In the genomic region with DNA sequence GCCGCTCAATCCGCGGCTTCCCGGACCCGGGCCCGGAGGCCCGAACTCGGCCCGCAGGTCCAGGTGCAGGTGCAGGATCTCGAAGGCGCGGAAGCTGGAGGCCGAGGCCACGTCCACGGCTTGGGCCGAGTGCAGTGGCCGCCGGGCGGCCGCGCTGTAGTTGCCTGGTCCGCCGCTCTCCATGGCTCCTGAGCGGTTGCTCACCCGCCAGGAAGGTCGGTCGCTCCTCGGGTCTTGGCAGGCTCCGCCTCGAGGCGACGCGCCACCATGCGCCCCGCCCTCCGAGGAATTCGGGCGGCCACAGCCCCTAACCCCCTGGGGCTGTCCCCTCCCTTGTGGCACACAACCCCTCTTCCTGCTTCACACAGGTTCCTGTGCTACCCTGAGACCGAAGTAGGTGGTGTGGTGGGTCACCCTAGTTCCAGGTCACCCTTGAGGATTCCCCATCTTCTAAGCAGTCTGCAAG, we compare ENCODE assay signal across 8 mouse cellular contexts. TPM values are rescaled to one million over a fixed set of nuclear protein-coding genes. Genes with fewer than 3 reads are reported as not detected.
A peak's percentile ranks its signal among the peaks of the same experiment; 100 is the strongest.
DNase-seq lines count a peak whose midpoint lies in the region; ATAC-seq and TF ChIP-seq lines count a peak whose summit lies in the region.

A gene (minus strand): TSS at position 259 of the 466 bp plus-strand sequence.

- H3K36me3 ChIP-seq in CH12.LX (replicated peaks in 1 of 2; ENCODE audit: control insufficient read depth in 1 of 2, insufficient read depth in 1 of 2, low read length in 1 of 2): peaks cover 2 to 24% of the 10 kb centered on the region in 2 experiments
- peaks cover 23% of the 10 kb centered on the region for H3K36me3 ChIP-seq in forebrain, embryonic 10.5 days (replicated peaks)
- H3K36me3 ChIP-seq in heart, embryonic 14.5 days (ENCODE audit: control insufficient read depth, insufficient read depth, low read length): peaks cover 1% of the 10 kb centered on the region
- peaks cover 8% of the 10 kb centered on the region for H3K36me3 ChIP-seq in liver, embryonic 12.5 days
- no peaks in the 10 kb centered on the region for H3K36me3 ChIP-seq in stomach, embryonic 14.5 days (ENCODE audit: control insufficient read depth, insufficient read depth, low read length)

- peak; percentile 91 for TF ChIP-seq POLR2A in CH12.LX (IDR thresholded peaks at IDR 0.05; ENCODE audit: low read depth, low read length)

- dilution Hi-C loops in CH12.LX (cut with MboI; ENCODE audit: extremely low pct_ligation_motif_present, extremely low pct_unique_long_range_greater_than_20kb, low sequenced_read_pairs): no loop called here

- H3K27me3 ChIP-seq in CH12.LX (replicated peaks): no peaks in the 10 kb centered on the region
- H3K27me3 ChIP-seq in forebrain, embryonic 10.5 days (ENCODE audit: poor library complexity, severe bottlenecking): no peaks in the 10 kb centered on the region
- H3K27me3 ChIP-seq in heart, embryonic 14.5 days (ENCODE audit: control insufficient read depth, insufficient read depth, low read length): no peaks in the 10 kb centered on the region
- H3K27me3 ChIP-seq in liver, embryonic 12.5 days (replicated peaks): 0 out of 2 replicates have a peak, but pooled peaks cover 6% of the 10 kb centered on the region
- H3K27me3 ChIP-seq in stomach, embryonic 14.5 days (ENCODE audit: control insufficient read depth, insufficient read depth, low read length): no peaks in the 10 kb centered on the region

- H3K9ac ChIP-seq in CH12.LX (ENCODE audit: insufficient read depth, low read depth): peak within 1 kb of the TSS; percentile 92
- H3K9ac ChIP-seq in heart, embryonic 14.5 days (ENCODE audit: low read length): peak within 1 kb of the TSS; percentile 95
- H3K9ac ChIP-seq in liver, embryonic 12.5 days: peak within 1 kb of the TSS; percentile 82
- peak within 1 kb of the TSS; percentile 87 for H3K9ac ChIP-seq in stomach, embryonic 14.5 days (replicated peaks; ENCODE audit: low read depth, low read length)

- peak within 1 kb of the TSS; percentile 63 for H3K4me2 ChIP-seq in CH12.LX (ENCODE audit: insufficient read depth, low read depth, poor library complexity, severe bottlenecking)
- peak within 1 kb of the TSS; percentile 93 for H3K4me2 ChIP-seq in heart, embryonic 14.5 days (ENCODE audit: low read length)
- peak within 1 kb of the TSS; percentile 98 for H3K4me2 ChIP-seq in liver, embryonic 12.5 days
- peak within 1 kb of the TSS; percentile 77 for H3K4me2 ChIP-seq in stomach, embryonic 14.5 days (replicated peaks; ENCODE audit: low read depth, low read length)

- H3K79me2 ChIP-seq in CH12.LX (replicated peaks; ENCODE audit: control insufficient read depth, extremely low read depth, insufficient read depth, poor library complexity, severe bottlenecking): peaks cover 33% of the 10 kb centered on the region

- no peak for TF ChIP-seq EP300 in CH12.LX (IDR thresholded peaks at IDR 0.05; ENCODE audit: low read length)

- peak within 1 kb of the TSS; percentile 42 for H3K27ac ChIP-seq in CH12.LX (ENCODE audit: insufficient read depth, low read depth)
- peak within 1 kb of the TSS; percentile 95 for H3K27ac ChIP-seq in forebrain, embryonic 10.5 days
- peak within 1 kb of the TSS; percentile 67 to 90 for H3K27ac ChIP-seq in heart, embryonic 14.5 days (replicated peaks in 1 of 2; ENCODE audit: control insufficient read depth in 1 of 2, insufficient read depth in 1 of 2, low read depth in 2 of 2, low read length in 2 of 2)
- peak within 1 kb of the TSS; percentile 73 for H3K27ac ChIP-seq in liver, embryonic 12.5 days
- peak within 1 kb of the TSS; percentile 92 for H3K27ac ChIP-seq in stomach, embryonic 14.5 days (ENCODE audit: low read length)

- DNase-seq in CH12.LX (ENCODE audit: extremely low read depth): peak; percentile 71
- peak; percentile 33 for DNase-seq in c-Kit-positive CD71-negative TER-119-negative erythroid progenitor cells, embryonic 14.5 days (ENCODE audit: low read depth)
- DNase-seq in forebrain, embryonic 10.5 days (ENCODE audit: extremely low spot score, low spot score): peak; percentile 82
- DNase-seq in kidney, postnatal 14 days: peak; percentile 82
- peak; percentile 29 to 37 for DNase-seq in natural killer cell, adult 2 months (ENCODE audit: low spot score in 2 of 2)

- TF ChIP-seq CTCF in CH12.LX (conservative IDR thresholded peaks at IDR 0.05 in 1 of 2, IDR thresholded peaks at IDR 0.05 in 1 of 2; ENCODE audit: low read depth in 2 of 2, low read length in 2 of 2): no peak

- peaks cover 3 to 30% of the 10 kb centered on the region in 2 experiments; a peak in 3 of 4 replicates for H3K4me1 ChIP-seq in CH12.LX (ENCODE audit: control insufficient read depth in 1 of 2, insufficient read depth in 2 of 2)
- H3K4me1 ChIP-seq in forebrain, embryonic 10.5 days: peaks cover 28% of the 10 kb centered on the region
- peaks cover 0 to 23% of the 10 kb centered on the region in 2 experiments; a peak in 2 of 4 replicates for H3K4me1 ChIP-seq in heart, embryonic 14.5 days (ENCODE audit: control insufficient read depth in 2 of 2, insufficient read depth in 2 of 2, low read length in 2 of 2)
- H3K4me1 ChIP-seq in liver, embryonic 12.5 days: peaks cover 24% of the 10 kb centered on the region
- H3K4me1 ChIP-seq in stomach, embryonic 14.5 days (ENCODE audit: control insufficient read depth, insufficient read depth, low read length): no peaks in the 10 kb centered on the region

- no peaks in the 10 kb centered on the region for H3K9me3 ChIP-seq in CH12.LX (replicated peaks; ENCODE audit: low read length)
- H3K9me3 ChIP-seq in forebrain, embryonic 10.5 days: no peaks in the 10 kb centered on the region
- H3K9me3 ChIP-seq in heart, embryonic 14.5 days (ENCODE audit: control insufficient read depth, low read length): no peaks in the 10 kb centered on the region
- H3K9me3 ChIP-seq in liver, embryonic 12.5 days (replicated peaks): no peaks in the 10 kb centered on the region
- no peaks in the 10 kb centered on the region for H3K9me3 ChIP-seq in stomach, embryonic 14.5 days (ENCODE audit: control insufficient read depth, low read depth, low read length)

- WGBS in forebrain, embryonic 10.5 days: under 1% methylated on average over 39 of the region's 39 CpGs
- WGBS in heart, embryonic 14.5 days: under 1% methylated on average over 39 of the region's 39 CpGs
- 3% methylated on average over 39 of the region's 39 CpGs for WGBS in liver, embryonic 12.5 days (ENCODE audit: insufficient replicate concordance)
- WGBS in stomach, embryonic 14.5 days: under 1% methylated on average over 39 of the region's 39 CpGs

- peak within 1 kb of the TSS; percentile 72 to 93 (median 91) for H3K4me3 ChIP-seq in CH12.LX (replicated peaks in 1 of 3; ENCODE audit: low read depth in 2 of 3, low read length in 2 of 3, poor library complexity in 1 of 3)
- H3K4me3 ChIP-seq in forebrain, embryonic 10.5 days: peak within 1 kb of the TSS; percentile 88
- H3K4me3 ChIP-seq in heart, embryonic 14.5 days (ENCODE audit: control insufficient read depth in 1 of 2, insufficient read depth in 1 of 2, low read depth in 1 of 2, low read length in 2 of 2): peak within 1 kb of the TSS; percentile 70 to 74
- peak within 1 kb of the TSS; percentile 79 for H3K4me3 ChIP-seq in liver, embryonic 12.5 days
- peak within 1 kb of the TSS; percentile 83 for H3K4me3 ChIP-seq in stomach, embryonic 14.5 days (ENCODE audit: low read depth, low read length)

- in situ Hi-C loops in CH12.LX (cut with MboI; ENCODE audit: low pct_ligation_motif_present, low pct_unique_long_range_greater_than_20kb, low sequenced_read_pairs): no loop called here

- peak; percentile 71 for ATAC-seq in heart, embryonic 14.5 days (ENCODE audit: insufficient number of reproducible peaks, insufficient read depth, low FRiP score, low read depth)
- peak; percentile 75 for ATAC-seq in liver, embryonic 12.5 days
- peak; percentile 86 for ATAC-seq in stomach, embryonic 14.5 days (ENCODE audit: insufficient number of reproducible peaks, insufficient read depth, low FRiP score, low read depth)

- TF ChIP-seq RAD21 in CH12.LX (IDR thresholded peaks at IDR 0.05; ENCODE audit: low read depth, low read length): no peak

TF ChIP-seq in CH12.LX, 34 proteins besides CTCF, POLR2A, EP300 and RAD21:
- TF ChIP-seq TBP (conservative IDR thresholded peaks at IDR 0.05; ENCODE audit: low read depth, low read length) (0 out of 2 replicates have a peak, but pooled peaks have one; percentile 31), UBTF (IDR thresholded peaks at IDR 0.05; ENCODE audit: low read depth, low read length) (peak; percentile 94), NELFE (IDR thresholded peaks at IDR 0.05; ENCODE audit: low read depth, low read length) (peak; percentile 73; the same call in 1 of the 2 replicates), ELF1 (IDR thresholded peaks at IDR 0.05; ENCODE audit: low read depth, low read length) (peak; percentile 68), TCF12 (IDR thresholded peaks at IDR 0.05; ENCODE audit: low read depth, low read length) (peak; percentile 60; the same call in 1 of the 2 replicates), SIN3A (IDR thresholded peaks at IDR 0.05; ENCODE audit: low read length) (0 out of 2 replicates have a peak, but pooled peaks have one; percentile 24), ZMIZ1 (IDR thresholded peaks at IDR 0.05; ENCODE audit: low read depth, low read length) (peak; percentile 64; the same call in 1 of the 2 replicates), JUND (conservative IDR thresholded peaks at IDR 0.05; ENCODE audit: low read depth, low read length) (no peak), USF1 (IDR thresholded peaks at IDR 0.05; ENCODE audit: low read depth, low read length) (no peak)

RNA-seq across cellular contexts. Expression of the gene that starts here (rescaled TPM):
- total RNA-seq in CH12.LX (2012; rRNA removed): 72.6 and 78.7 TPM in 2 replicates
- total RNA-seq in CH12.LX (2014; rRNA removed): 73.8 and 77.1 TPM in 2 replicates
- polyA plus RNA-seq in CH12.LX (2012; ENCODE audit: insufficient read length, low read depth): 118 and 123 TPM in 2 replicates
- 92.3 and 94.5 TPM in 2 replicates for polyA plus RNA-seq in forebrain, embryonic 10.5 days (2016; fragmentation: Nextera tagmentation; extraction: Ambion mirVana)
- polyA plus RNA-seq in heart, embryonic 14.5 days (2014; fragmentation: Nextera tagmentation; extraction: Ambion mirVana): 53.4 and 56.2 TPM in 2 replicates
- 36.6 and 38.6 TPM in 2 replicates for polyA plus RNA-seq in liver, embryonic 12.5 days (2016; fragmentation: Nextera tagmentation; extraction: Ambion mirVana)
- polyA plus RNA-seq in stomach, embryonic 14.5 days (2014; fragmentation: Nextera tagmentation; extraction: Ambion mirVana): 124 and 128 TPM in 2 replicates

Comparison
In these comparisons a context has a peak if more than half of its experiments do, and no peak if none do; other contexts are left out.
1. Peak in every context shown above with its lines: DNase-seq, ATAC-seq, H3K4me3 ChIP-seq and H3K27ac ChIP-seq.
2. H3K27ac ChIP-seq: peak in every context shown above with its lines; median percentile 95 in forebrain, embryonic 10.5 days; 92 in stomach, embryonic 14.5 days; 78 in heart, embryonic 14.5 days; 73 in liver, embryonic 12.5 days; 42 in CH12.LX.